Mouse (Mus musculus) cerebellum, adult 2 months (tissue): ENCODE data around the gene Hspa8. TPM values are rescaled to one million over a fixed set of nuclear protein-coding genes. Genes with fewer than 3 reads are reported as not detected.
"Not testable (repeated sequence)": the region's sequence is repeated elsewhere in the genome, so short reads cannot be mapped to it uniquely, and the experiment has no call there.

Source experiments
- DNase-seq, 2 experiments: peaks; one replicate each; pipeline ENCODE4 v3.0.0; 2021
- H3K27ac ChIP-seq: fragments of 200-500 bp; 2 replicates; pipeline ENCODE4 v1.5.1; 2012; ENCODE audit warnings: low read length, control low read depth, inconsistent platforms; ENCODE audit not compliant: insufficient read depth
- H3K27me3 ChIP-seq: fragments of 200-500 bp; 2 replicates; pipeline ENCODE4 v1.6.1; 2012; ENCODE audit warnings: inconsistent platforms, mild to moderate bottlenecking, low read length, moderate library complexity; ENCODE audit not compliant: control insufficient read depth, insufficient read depth
- H3K4me1 ChIP-seq: fragments of 200-500 bp; 2 replicates; pipeline ENCODE4 v1.6.1; 2011; ENCODE audit warnings: low read length; ENCODE audit not compliant: control insufficient read depth, insufficient read depth
- H3K4me3 ChIP-seq: fragments of 200-500 bp; replicated peaks from 2 replicates; pipeline ENCODE3; 2011; ENCODE audit warnings: mild to moderate bottlenecking, low read depth, low read length, control low read depth; ENCODE audit not compliant: insufficient read depth
- CTCF ChIP-seq: fragments of 200-500 bp; IDR thresholded peaks from 2 replicates; pipeline ENCODE4 v1.5.1; 2011; ENCODE audit warnings: low read depth, mild to moderate bottlenecking, control low read depth, low read length, moderate library complexity, borderline replicate concordance; ENCODE audit not compliant: insufficient read depth
- POLR2A ChIP-seq: fragments of 200-500 bp; IDR thresholded peaks from 2 replicates; pipeline ENCODE4 v1.6.1; 2011; ENCODE audit warnings: low read length, control low read depth, borderline replicate concordance; ENCODE audit not compliant: insufficient read depth
- WGBS: fragments of 180-500 bp; shearing (Covaris S2); methylation state at CpG from one replicate; pipeline ENCODE4 v1.1.7; 2018; 5-methylcytosine and 5-hydroxymethylcytosine counted together
- polyA plus RNA-seq: library from polyadenylated mRNA; depleted of rRNA; stranded (reverse); fragments of >200 nt; gene quantifications from 2 replicates; pipeline ENCODE4 v1.2.3, GENCODE M21; 2012

Hspa8 gene
- polyA plus RNA-seq, 1 experiment = 2,645 TPM

GRCm38 (mm10) chr9:40765581-40765940, 35.2 kb upstream of the Hspa8 start:
- Histone ChIP-seq H3K4me3 (no peak overlapping the region), H3K27me3 (no peaks in the 10 kb centered on the region), H3K27ac (no peak overlapping the region), H3K4me1 (peaks cover 3% of the 10 kb centered on the region)
- TF ChIP-seq CTCF (no peak), POLR2A (no peak)
- WGBS = 77% methylated on average over 12 of the region's 12 CpGs
- no peak for DNase-seq

GRCm38 (mm10) chr9:40766058-40766605, 34.7 kb upstream of the Hspa8 start:
- Histone ChIP-seq H3K27me3 (no peaks in the 10 kb centered on the region), H3K4me3 (no peak overlapping the region), H3K27ac (no peak overlapping the region), H3K4me1 (peaks cover 8% of the 10 kb centered on the region)
- TF ChIP-seq CTCF = no peak
- no peak for TF ChIP-seq POLR2A
- DNase-seq = no peak
- WGBS = 46% methylated on average over 7 of the region's 7 CpGs

- WGBS = 86% methylated on average over 4 of the region's 4 CpGs
- TF ChIP-seq POLR2A (no peak), CTCF (no peak)
- no peak overlapping the region for H3K27ac ChIP-seq
- no peak overlapping the region for H3K4me3 ChIP-seq
- DNase-seq = no peak
- peaks cover 16% of the 10 kb centered on the region for H3K4me1 ChIP-seq
- H3K27me3 ChIP-seq = no peaks in the 10 kb centered on the region
Measured at GRCm38 (mm10) chr9:40767946-40768345, 32.8 kb upstream of the Hspa8 start.

GRCm38 (mm10) chr9:40772246-40772645, 28.5 kb upstream of the Hspa8 start:
- TF ChIP-seq CTCF = no peak
- peak; percentile 31; the same call in 1 of the 2 replicates for TF ChIP-seq POLR2A
- no peaks in the 10 kb centered on the region for H3K27me3 ChIP-seq
- peak; percentile 89 to 95 for DNase-seq
- WGBS = 10% methylated on average over 13 of the region's 13 CpGs
- H3K4me1 ChIP-seq = peaks cover 16% of the 10 kb centered on the region
- H3K4me3 ChIP-seq = peak overlapping the region; percentile 39
- H3K27ac ChIP-seq = peak overlapping the region; percentile 79

GRCm38 (mm10) chr9:40773142-40773541, 27.6 kb upstream of the Hspa8 start:
- H3K27ac ChIP-seq, H3K4me3 ChIP-seq, DNase-seq, H3K27me3 ChIP-seq: not testable (repeated sequence)
- WGBS = 92% methylated on average over 6 of the region's 6 CpGs
- peaks cover 16% of the 10 kb centered on the region for H3K4me1 ChIP-seq

DNA sequence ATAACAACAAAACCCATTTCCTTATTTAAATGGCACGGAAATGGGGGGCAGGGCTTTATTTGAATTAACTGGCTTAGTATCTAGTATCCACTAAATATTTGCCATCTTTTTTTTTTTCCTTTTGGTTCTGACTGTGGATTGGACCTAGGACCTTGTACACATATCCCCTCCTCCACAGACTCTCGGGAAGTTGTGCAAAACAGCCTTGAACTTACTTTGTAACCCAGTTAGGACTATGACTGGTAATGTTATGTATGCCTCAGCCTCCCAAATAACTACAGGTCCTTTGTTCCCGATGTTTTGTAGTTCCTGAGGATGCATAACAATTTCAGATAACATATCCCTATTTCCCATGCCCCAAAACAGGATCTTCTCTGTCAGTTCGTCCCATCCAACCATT, 26.9 kb upstream of the Hspa8 start:
- WGBS = 88% methylated on average over 4 of the region's 4 CpGs
- DNase-seq = no peak
- H3K27ac ChIP-seq = no peak overlapping the region
- no peaks in the 10 kb centered on the region for H3K27me3 ChIP-seq
- no peak overlapping the region for H3K4me3 ChIP-seq
- TF ChIP-seq POLR2A (no peak), CTCF (no peak)
- peaks cover 16% of the 10 kb centered on the region for H3K4me1 ChIP-seq

DNA sequence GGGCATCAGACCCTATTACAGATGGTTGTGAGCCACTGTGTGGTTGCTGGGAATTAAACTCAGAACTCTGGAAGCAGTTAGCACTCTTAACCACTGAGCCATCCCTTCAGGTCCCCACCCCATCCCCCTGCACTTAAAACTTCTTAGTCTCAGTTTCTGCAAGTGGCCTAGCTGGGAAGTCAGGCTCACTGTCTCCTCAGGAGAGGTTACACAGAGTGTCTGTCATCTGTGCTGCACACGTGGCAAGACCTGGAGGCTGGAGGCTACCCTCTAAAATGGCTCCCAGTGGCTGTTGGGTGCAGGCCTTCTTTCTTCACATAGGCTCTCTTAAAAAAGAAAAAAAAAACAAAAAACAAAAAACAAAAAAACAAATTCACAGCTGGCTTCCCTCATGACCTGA, 24.7 kb upstream of the Hspa8 start:
- 72% methylated on average over 1 of the region's 1 CpGs for WGBS
- no peak overlapping the region for H3K4me3 ChIP-seq
- TF ChIP-seq POLR2A = no peak
- TF ChIP-seq CTCF = no peak
- peaks cover 8% of the 10 kb centered on the region for H3K4me1 ChIP-seq
- no peak for DNase-seq
- H3K27me3 ChIP-seq = no peaks in the 10 kb centered on the region
- no peak overlapping the region for H3K27ac ChIP-seq

GRCm38 (mm10) chr9:40776459-40777248, 24.1 kb upstream of the Hspa8 start:
- DNase-seq = no peak
- Histone ChIP-seq H3K27ac (no peak overlapping the region), H3K4me3 (no peak overlapping the region), H3K27me3 (no peaks in the 10 kb centered on the region), H3K4me1 (peaks cover 7% of the 10 kb centered on the region)
- TF ChIP-seq POLR2A = no peak
- TF ChIP-seq CTCF = no peak
- 81% methylated on average over 11 of the region's 11 CpGs for WGBS

GRCm38 (mm10) chr9:40780111-40780510, 20.7 kb upstream of the Hspa8 start:
- DNase-seq = no peak
- Histone ChIP-seq H3K4me1 (no peaks in the 10 kb centered on the region), H3K4me3 (no peak overlapping the region), H3K27me3 (no peaks in the 10 kb centered on the region), H3K27ac (no peak overlapping the region)
- 69% methylated on average over 3 of the region's 3 CpGs for WGBS
- TF ChIP-seq CTCF (no peak), POLR2A (no peak)
